Mouse (Mus musculus): ENCODE results near the gene Lrig1.

The Lrig1 gene

GRCm38 (mm10) chr6:94698509-94699172 lies 1.3 kb downstream of the Lrig1 start:
- no peak for DNase-seq (ENCODE audit: low spot score in 2 of 2)

- no peak for DNase-seq (ENCODE audit: low spot score in 2 of 2)
Measured at GRCm38 (mm10) chr6:94697423-94697822, 2.5 kb downstream of the Lrig1 start.

GRCm38 (mm10) chr6:94696182-94697080 lies 3.5 kb downstream of the Lrig1 start:
- no peak for DNase-seq (ENCODE audit: low spot score in 2 of 2)

DNA sequence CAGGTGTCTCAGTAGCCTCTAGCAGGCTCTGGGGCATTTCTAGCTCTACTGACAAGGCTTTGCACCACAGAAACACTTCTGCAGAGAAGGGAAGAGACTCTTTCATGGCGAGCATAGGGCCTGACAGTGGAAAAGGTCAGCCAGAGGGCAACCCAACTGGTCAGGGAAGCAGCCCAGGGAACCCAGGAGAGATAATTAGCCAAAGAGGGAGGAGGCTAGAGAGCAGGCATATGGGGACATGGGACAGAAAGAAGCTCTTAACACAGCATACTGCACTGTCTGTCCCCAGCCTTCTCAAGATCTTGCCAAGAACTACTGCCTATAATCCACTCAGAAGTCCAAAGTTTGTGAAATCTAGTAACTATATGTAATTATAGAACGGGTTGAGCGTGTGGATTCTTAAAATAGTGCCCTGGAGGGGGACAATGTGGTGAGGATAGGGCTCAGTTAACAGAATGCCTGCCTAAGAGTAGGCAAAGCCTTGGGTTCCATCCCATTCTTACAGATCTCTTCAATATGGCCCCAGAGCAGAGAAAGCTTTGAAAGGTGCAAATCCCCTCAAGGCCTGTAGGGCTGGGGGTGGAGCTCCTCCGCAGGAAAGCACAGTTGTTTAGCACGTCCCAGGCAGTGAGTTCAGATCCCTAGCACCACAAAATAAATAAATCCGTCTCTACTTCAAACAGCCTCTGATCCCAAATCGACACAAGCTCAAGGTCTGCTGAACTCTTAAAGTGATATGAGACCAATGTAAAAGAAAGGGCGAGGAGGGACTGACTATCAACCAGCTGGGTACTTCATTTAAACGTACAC lies 4.6 kb downstream of the Lrig1 start:
- no peak for DNase-seq (ENCODE audit: low spot score in 2 of 2)

- DNase-seq (ENCODE audit: low spot score in 2 of 2), result no peak
Measured at GRCm38 (mm10) chr6:94694481-94694880, 5.5 kb downstream of the Lrig1 start.

- DNase-seq (ENCODE audit: low spot score in 2 of 2), result no peak
Measured at GRCm38 (mm10) chr6:94693091-94693490, 6.9 kb downstream of the Lrig1 start.

GRCm38 (mm10) chr6:94692003-94692402 lies 8.0 kb downstream of the Lrig1 start:
- no peak for DNase-seq (ENCODE audit: low spot score in 2 of 2)

DNA sequence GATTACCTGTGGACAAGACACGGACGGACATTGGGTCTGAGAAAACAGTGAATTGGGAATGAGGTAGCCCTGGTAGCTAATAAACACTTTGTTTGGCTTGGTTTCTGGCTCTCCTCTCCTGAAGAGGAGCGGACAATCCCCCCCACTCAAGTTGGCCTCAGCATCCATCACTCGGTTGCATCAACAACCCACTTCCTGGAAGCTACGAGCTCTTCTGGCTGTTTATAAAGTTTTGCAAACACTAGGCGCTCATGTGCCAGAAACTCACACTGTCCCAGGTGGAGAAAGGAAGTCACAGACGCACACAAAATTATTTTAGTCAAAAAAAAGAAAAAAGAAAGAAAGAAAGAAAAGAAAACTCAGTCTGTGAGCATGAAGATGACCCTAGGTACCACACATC lies 9.7 kb downstream of the Lrig1 start:
- DNase-seq (ENCODE audit: low spot score in 2 of 2), result no peak

- no peak for DNase-seq (ENCODE audit: low spot score in 2 of 2)
Measured at GRCm38 (mm10) chr6:94688722-94689121, 11.2 kb downstream of the Lrig1 start.

GRCm38 (mm10) chr6:94686048-94686447 lies 13.9 kb downstream of the Lrig1 start:
- no peak for DNase-seq (ENCODE audit: low spot score in 2 of 2)

- no peak for DNase-seq (ENCODE audit: low spot score in 2 of 2)
Measured at GRCm38 (mm10) chr6:94685611-94686010, 14.3 kb downstream of the Lrig1 start.

DNA sequence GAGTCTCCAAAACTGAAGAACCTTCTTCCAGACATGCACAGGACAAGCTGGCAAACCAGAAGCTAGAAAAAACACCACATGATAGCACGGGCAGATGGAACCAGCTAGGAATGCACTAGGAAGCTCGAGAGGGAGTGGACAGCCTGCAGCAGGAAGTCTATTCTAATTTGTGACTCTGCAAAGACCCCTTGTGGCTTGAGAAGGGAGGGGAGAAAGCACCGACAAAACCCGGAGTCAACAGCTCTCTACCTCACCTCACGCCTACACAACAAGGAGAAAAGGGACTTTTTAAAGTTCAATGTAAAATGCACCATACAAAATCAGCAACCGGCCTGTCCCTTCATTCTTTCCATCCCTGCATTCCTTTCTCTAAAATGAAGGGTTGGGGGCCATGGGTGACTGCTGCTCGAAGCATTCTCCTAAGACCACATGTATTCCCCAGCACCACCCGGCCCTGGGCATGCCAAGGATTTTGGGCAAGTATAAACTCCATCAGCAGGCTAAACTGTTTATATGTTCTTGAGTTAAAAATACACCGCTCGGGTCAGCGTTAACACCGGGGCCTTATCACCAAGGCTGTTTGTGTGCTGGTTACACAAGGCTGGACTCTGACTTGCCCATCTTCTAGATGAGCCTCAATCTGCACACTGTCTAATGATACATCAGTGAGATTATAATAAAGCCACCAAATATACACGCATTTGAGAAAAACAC lies 15.0 kb downstream of the Lrig1 start:
- no peak for DNase-seq (ENCODE audit: low spot score in 2 of 2)

GRCm38 (mm10) chr6:94683701-94684100 lies 16.3 kb downstream of the Lrig1 start:
- no peak for DNase-seq (ENCODE audit: low spot score in 2 of 2)

DNA sequence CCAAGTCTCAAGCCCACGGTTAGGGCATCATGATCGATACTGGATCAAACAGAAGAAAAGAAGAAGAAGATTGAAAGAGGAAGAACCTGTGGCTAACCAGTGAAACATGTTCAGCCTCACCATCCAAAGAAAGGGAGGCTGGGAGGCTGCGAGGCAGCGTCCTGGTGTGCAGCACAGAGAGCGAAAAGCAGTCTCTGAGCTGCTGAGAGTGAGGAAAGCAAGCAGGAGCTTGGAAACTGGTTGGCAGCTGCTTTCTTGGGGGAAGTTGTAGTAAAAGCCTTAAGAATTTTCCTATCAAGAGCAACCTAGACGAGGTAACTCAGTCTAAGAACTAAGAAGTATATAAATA lies 17.7 kb downstream of the Lrig1 start:
- no peak for DNase-seq (ENCODE audit: low spot score in 2 of 2)

GRCm38 (mm10) chr6:94681446-94682269 lies 18.3 kb downstream of the Lrig1 start:
- DNase-seq (ENCODE audit: low spot score in 2 of 2), result no peak

- DNase-seq (ENCODE audit: low spot score in 2 of 2), result no peak
Measured at GRCm38 (mm10) chr6:94680760-94681445, 19.1 kb downstream of the Lrig1 start.

DNA sequence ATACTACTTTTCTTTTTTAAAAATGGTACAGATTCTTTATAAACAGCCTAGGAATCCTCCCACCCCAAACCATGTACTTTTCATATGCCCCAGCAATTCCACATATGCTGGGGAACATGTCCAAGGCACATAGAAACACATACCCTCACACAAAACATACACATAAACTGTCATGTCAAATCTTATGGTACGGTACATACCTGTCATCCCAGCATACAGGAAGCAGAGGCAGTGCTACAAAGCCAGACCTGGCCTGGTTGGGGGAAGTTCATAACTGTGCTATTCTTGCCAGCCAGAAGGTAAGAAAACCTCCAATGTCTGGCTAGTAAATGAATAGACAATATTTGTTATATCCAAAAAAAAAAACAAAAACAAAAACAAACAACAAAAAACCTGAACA lies 20.7 kb downstream of the Lrig1 start:
- no peak for DNase-seq (ENCODE audit: low spot score in 2 of 2)

DNA sequence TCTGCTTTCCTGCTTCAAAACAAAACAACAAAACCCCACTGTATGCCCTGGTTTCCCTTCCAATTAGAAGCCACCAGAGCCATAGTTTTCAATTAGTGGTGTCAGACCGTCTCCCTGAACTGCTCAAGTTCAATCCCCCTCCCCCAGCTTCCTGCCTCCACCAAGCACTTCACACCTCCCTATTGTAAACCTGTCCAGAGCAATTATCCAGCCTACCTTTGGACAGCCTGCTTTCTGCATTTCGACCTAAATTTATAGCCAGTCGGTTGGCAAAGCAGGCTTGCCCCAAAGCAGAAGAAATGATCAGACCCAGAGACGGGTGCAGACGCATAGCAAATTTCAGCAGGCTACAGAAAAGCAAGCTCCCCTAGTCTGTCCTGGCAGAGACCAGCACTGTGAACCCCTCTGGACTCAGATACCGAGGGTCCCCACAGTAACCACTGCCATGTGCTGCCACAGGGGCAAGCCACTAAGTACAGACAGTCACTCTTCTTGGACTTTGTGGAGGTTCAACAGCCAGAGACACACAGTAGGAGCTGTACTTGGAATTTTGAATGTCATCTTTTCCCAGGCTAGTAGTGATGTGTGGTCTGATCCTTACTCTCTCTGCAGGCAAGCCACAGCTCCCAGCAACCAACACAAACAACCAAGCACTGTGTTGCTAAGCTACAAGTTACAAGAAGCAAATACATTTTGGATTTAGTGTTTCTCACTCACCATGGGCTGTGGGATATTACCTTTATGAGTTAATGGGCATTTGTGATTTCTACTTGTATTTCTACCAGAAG lies 21.4 kb downstream of the Lrig1 start:
- no peak for DNase-seq (ENCODE audit: low spot score in 2 of 2)

DNA sequence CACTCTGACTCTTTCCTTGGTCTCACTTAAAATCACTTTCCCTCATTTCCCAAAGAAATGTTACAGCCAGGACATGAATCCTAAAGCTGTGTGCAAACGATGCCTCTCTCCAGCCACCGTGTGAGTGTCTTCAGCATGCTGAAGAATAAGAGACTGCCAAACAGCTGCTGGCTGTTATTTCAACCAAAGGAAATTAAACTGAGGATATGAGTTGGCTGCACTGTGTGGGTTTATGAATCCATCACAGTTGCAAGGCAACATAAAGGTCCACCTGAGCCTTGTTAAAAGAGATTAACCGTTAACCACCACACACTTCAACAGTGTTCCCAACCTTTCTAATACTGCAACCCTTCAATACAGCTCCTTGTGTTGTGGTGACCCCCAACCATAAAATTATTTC lies 22.5 kb downstream of the Lrig1 start:
- no peak for DNase-seq (ENCODE audit: low spot score in 2 of 2)

Data from urinary bladder, postnatal 4 days (tissue).